Mouse (Mus musculus): ENCODE data around the gene Atxn10.

DNA sequence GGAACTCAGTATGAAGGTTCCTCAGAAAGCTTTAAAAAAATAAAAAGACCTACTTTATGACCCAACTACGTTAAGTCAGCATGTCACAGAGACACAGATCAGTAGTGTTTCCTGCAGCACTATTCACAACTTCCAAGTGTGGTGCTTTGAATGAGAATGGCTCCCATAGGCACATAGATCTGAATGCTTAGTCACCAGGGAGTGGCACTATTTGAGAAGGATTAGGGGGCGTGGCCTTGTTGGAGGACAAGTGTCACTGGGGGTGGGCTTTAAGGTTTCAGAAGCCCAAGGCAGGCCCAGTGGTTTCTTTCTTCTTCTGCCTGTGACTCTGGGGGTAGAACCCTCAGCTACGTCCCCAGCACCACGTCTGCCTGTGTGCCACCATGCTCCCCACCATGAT lies 32.1 kb upstream of the Atxn10 start:
- TF ChIP-seq POLR2A (IDR thresholded peaks at IDR 0.05; ENCODE audit: low read depth, low read length): no peak
- no peak for TF ChIP-seq CTCF (IDR thresholded peaks at IDR 0.05; ENCODE audit: borderline replicate concordance, insufficient read depth, low read length)

Measured in embryonic fibroblast, embryonic 13.5 days (primary cell).